Comparison of ENCODE assay signal across 9 mouse cellular contexts in genomic region chr17:47428831-47429304, GRCm38 (mm10). TPM values are rescaled to one million over a fixed set of nuclear protein-coding genes. Genes with fewer than 3 reads are reported as not detected.
A peak's percentile ranks its signal among the peaks of the same experiment; 100 is the strongest.
DNase-seq lines count a peak whose midpoint lies in the region; ATAC-seq and TF ChIP-seq lines count a peak whose summit lies in the region.
"Had no signal": no experiment of that assay in that cellular context is flagged by ENCODE, and none has a peak within 500 bp of the region (broad histone marks: within the 10 kb centered on the region; RNA-seq: fewer than 3 reads in every experiment).

No protein-coding gene starts in this region.

- no peak overlapping the region for H3K27ac ChIP-seq in kidney, embryonic 14.5 days (ENCODE audit: low read depth, low read length)
- peak overlapping the region; percentile 53 for H3K27ac ChIP-seq in stomach, postnatal 0 days (replicated peaks)

- peaks cover 17% of the 10 kb centered on the region; the same call in 1 of the 2 replicates for H3K4me1 ChIP-seq in kidney, embryonic 14.5 days (ENCODE audit: control insufficient read depth, insufficient read depth, low read length)
- no peaks in the 10 kb centered on the region for H3K4me1 ChIP-seq in stomach, postnatal 0 days (replicated peaks; ENCODE audit: control insufficient read depth, insufficient read depth)

- ATAC-seq in kidney, embryonic 14.5 days (ENCODE audit: low FRiP score, low TSS enrichment), result peak; percentile 87
- peak; percentile 87 for ATAC-seq in stomach, postnatal 0 days (ENCODE audit: low FRiP score, low TSS enrichment)
- no peak for ATAC-seq in cerebellum, adult (ENCODE audit: insufficient number of reproducible peaks, low FRiP score, low TSS enrichment)

- H3K36me3 ChIP-seq in kidney, embryonic 14.5 days (ENCODE audit: control insufficient read depth, insufficient read depth, low read length), result no peaks in the 10 kb centered on the region
- H3K36me3 ChIP-seq in stomach, postnatal 0 days (ENCODE audit: control insufficient read depth, insufficient read depth, low read length), result no peaks in the 10 kb centered on the region
- H3K36me3 ChIP-seq: G1E had no signal

- DNase-seq in ovary, postnatal 14 days (ENCODE audit: low spot score), result peak; percentile 29
- no peak for DNase-seq in ovary, postnatal 10 days (ENCODE audit: low spot score)
- peak; percentile 17 to 23 for DNase-seq in heart, adult 9 months (ENCODE audit: low spot score in 2 of 2)
- DNase-seq in lung, postnatal 25 days (ENCODE audit: low spot score), result peak; percentile 64
- peak; percentile 77 for DNase-seq in stomach, postnatal 0 days (ENCODE audit: low spot score)
- no peak for DNase-seq in left cerebral cortex, adult 11 months (ENCODE audit: low spot score)

- H3K4me3 ChIP-seq in kidney, embryonic 14.5 days (ENCODE audit: low read length), result no peak overlapping the region
- H3K4me3 ChIP-seq in stomach, postnatal 0 days (ENCODE audit: low read depth, low read length), result no peak overlapping the region

- TF ChIP-seq EP300 in stomach, postnatal 0 days (optimal IDR thresholded peaks at IDR 0.05), result no peak

- peak overlapping the region; percentile 12; the same call in 1 of the 2 replicates for H3K4me2 ChIP-seq in kidney, embryonic 14.5 days (replicated peaks; ENCODE audit: low read depth, low read length)
- H3K4me2 ChIP-seq in stomach, postnatal 0 days (replicated peaks; ENCODE audit: low read depth), result no peak overlapping the region

- 0 out of 2 replicates have a peak overlapping the region, but pooled peaks have one; percentile 2 for H3K9ac ChIP-seq in kidney, embryonic 14.5 days (ENCODE audit: low read depth, low read length)
- H3K9ac ChIP-seq in stomach, postnatal 0 days (ENCODE audit: low read length), result no peak overlapping the region

- WGBS in kidney, embryonic 14.5 days, result 5% methylated on average over 8 of the region's 8 CpGs
- 7% methylated on average over 8 of the region's 8 CpGs for whole genome bisulfite sequencing in stomach, postnatal 0 days

- peak; percentile 81 for TF ChIP-seq CTCF in stomach, postnatal 0 days (IDR thresholded peaks at IDR 0.05; ENCODE audit: low read depth)

- H3K9me3 ChIP-seq in kidney, embryonic 14.5 days (ENCODE audit: control insufficient read depth, low read length), result no peaks in the 10 kb centered on the region
- no peaks in the 10 kb centered on the region for H3K9me3 ChIP-seq in stomach, postnatal 0 days (ENCODE audit: control insufficient read depth, low read length)
- H3K9me3 ChIP-seq: G1E had no signal

- H3K27me3 ChIP-seq in kidney, embryonic 14.5 days (ENCODE audit: control insufficient read depth, insufficient read depth, low read length), result no peaks in the 10 kb centered on the region
- H3K27me3 ChIP-seq in stomach, postnatal 0 days (ENCODE audit: control insufficient read depth, insufficient read depth, low read length), result no peaks in the 10 kb centered on the region

RNA-seq across cellular contexts. Expression of gene AI661453, which starts 7.5 kb away (rescaled TPM):
- 1.6 and 2.1 TPM in 2 replicates for polyA plus RNA-seq in kidney, embryonic 14.5 days (2014; fragmentation: Nextera tagmentation; extraction: Ambion mirVana)
- polyA plus RNA-seq in stomach, postnatal 0 days (2015; fragmentation: Nextera tagmentation; extraction: Ambion mirVana), result 8.9 and 10.9 TPM in 2 replicates

RNA-seq across cellular contexts. Expression of gene 1700001C19Rik, which starts 8.3 kb away (rescaled TPM):
- polyA plus RNA-seq in kidney, embryonic 14.5 days (2014; fragmentation: Nextera tagmentation; extraction: Ambion mirVana), result 0.39 TPM in 1 of 2 replicates, not detected in the other
- 0.24 and 0.45 TPM in 2 replicates for polyA plus RNA-seq in stomach, postnatal 0 days (2015; fragmentation: Nextera tagmentation; extraction: Ambion mirVana)
- polyA plus RNA-seq: G1E had no signal

RNA-seq across cellular contexts. Expression of gene Guca1a, which starts 28.5 kb away (rescaled TPM):
- polyA plus RNA-seq in kidney, embryonic 14.5 days (2014; fragmentation: Nextera tagmentation; extraction: Ambion mirVana), result 2.4 and 2.8 TPM in 2 replicates
- polyA plus RNA-seq in stomach, postnatal 0 days (2015; fragmentation: Nextera tagmentation; extraction: Ambion mirVana), result 5.4 and 6.7 TPM in 2 replicates

RNA-seq across cellular contexts. Expression of gene Guca1b, which starts 43.7 kb away (rescaled TPM):
- polyA plus RNA-seq in kidney, embryonic 14.5 days (2014; fragmentation: Nextera tagmentation; extraction: Ambion mirVana), result 0.46 and 0.57 TPM in 2 replicates
- 0.17 and 0.22 TPM in 2 replicates for polyA plus RNA-seq in stomach, postnatal 0 days (2015; fragmentation: Nextera tagmentation; extraction: Ambion mirVana)
- polyA plus RNA-seq: G1E had no signal

Comparison
In these comparisons a context has a peak if more than half of its experiments do, and no peak if none do; other contexts are left out.
1. DNase-seq: peak in ovary, postnatal 14 days (single experiment), heart, adult 9 months (2 of 2), lung, postnatal 25 days (single experiment) and stomach, postnatal 0 days (single experiment); none in ovary, postnatal 10 days (single experiment) and left cerebral cortex, adult 11 months (single experiment).